Mouse (Mus musculus) left cerebral cortex, postnatal 25 days (tissue): ENCODE data around the gene H2-Q7. TPM values are rescaled to one million over a fixed set of nuclear protein-coding genes. Genes with fewer than 3 reads are reported as not detected.
A peak's percentile ranks its signal among the peaks of the same experiment; 100 is the strongest.
"Not testable (repeated sequence)": the region's sequence is repeated elsewhere in the genome, so short reads cannot be mapped to it uniquely, and the experiment has no call there.

Experiments used
- DNase-seq, 2 experiments: peaks; one replicate each; pipeline ENCODE4 v3.0.0; 2022; ENCODE audit warnings: low spot score in 2 of 2, mixed read lengths in 1 of 2
- intact Hi-C: fragments of 180-260 bp; cut with DNase I; formaldehyde crosslinking; loops from one replicate; pipeline ENCODE4 v1.15.1; 2025
- total RNA-seq, 2 experiments: library from RNA; stranded (reverse); gene quantifications; 2 replicates each; pipeline ENCODE4 v1.2.3; 2021

Gene H2-Q7
- under 1 TPM; 0.30 to 0.34 TPM for total RNA-seq

- intact Hi-C loops = not testable (repeated sequence)
- peak; percentile 55 to 60 for DNase-seq
These were observed at the start of gene H2-Q7 for GRCm38 (mm10) chr17:35438885-35439284. Gene H2-Q7, plus strand, starts transcription at chr17:35439155.

GRCm38 (mm10) chr17:35389796-35390195, 49.2 kb upstream of the H2-Q7 start:
- DNase-seq, intact Hi-C loops: not testable (repeated sequence)

DNA sequence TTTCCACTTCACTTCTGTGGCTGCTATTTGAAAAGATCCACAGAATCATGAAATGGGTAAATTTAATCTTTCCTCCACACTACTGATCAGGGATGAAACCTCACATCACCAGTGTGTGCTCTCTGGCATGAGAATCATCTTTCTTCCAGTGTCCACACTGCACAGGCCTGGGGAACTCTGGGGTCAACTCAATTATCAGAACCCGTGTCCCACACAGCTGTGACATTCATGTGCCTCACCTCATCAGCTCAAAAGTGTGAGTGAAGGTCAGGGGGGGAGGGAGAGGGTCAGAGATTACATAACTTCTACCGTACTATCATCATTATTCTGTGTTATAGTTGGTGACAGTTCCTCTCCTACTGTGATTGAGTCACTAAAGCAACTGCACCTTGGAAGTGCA, 46.3 kb upstream of the H2-Q7 start:
- intact Hi-C loops = not testable (repeated sequence)

GRCm38 (mm10) chr17:35393864-35394800, 44.8 kb upstream of the H2-Q7 start:
- intact Hi-C loops, DNase-seq: not testable (repeated sequence)

More for the DNA sequence above, 46.3 kb upstream of the H2-Q7 start:
- not testable (repeated sequence) for DNase-seq

DNA sequence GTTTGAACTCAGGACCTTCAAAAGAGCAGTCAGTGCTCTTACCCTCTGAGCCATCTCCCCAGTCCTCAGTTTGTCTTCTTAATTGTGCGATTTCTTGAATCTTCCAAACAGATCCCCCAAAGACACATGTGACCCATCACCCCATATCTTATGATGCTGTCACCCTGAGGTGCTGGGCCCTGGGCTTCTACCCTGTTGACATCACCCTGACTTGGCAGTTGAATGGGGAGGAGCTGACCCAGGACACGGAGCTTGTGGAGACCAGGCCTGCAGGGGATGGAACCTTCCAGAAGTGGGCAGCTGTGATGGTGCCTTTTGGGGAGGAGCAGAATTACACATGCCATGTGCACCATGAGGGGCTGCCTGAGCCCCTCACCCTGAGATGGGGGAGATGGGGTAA, 42.0 kb upstream of the H2-Q7 start:
- intact Hi-C loops, DNase-seq: not testable (repeated sequence)

- DNase-seq, intact Hi-C loops: not testable (repeated sequence)
These were observed 25.9 kb upstream of the H2-Q7 start for GRCm38 (mm10) chr17:35413057-35413456.

GRCm38 (mm10) chr17:35415273-35416129, 23.5 kb upstream of the H2-Q7 start:
- intact Hi-C loops, DNase-seq: not testable (repeated sequence)

- DNase-seq = no peak
- intact Hi-C loops = no loop called here
These were observed 20.2 kb upstream of the H2-Q7 start for GRCm38 (mm10) chr17:35418772-35419171.

- DNase-seq, intact Hi-C loops: not testable (repeated sequence)
These were observed 19.4 kb upstream of the H2-Q7 start for GRCm38 (mm10) chr17:35419564-35419963.

GRCm38 (mm10) chr17:35420206-35420810, 18.6 kb upstream of the H2-Q7 start:
- intact Hi-C loops, DNase-seq: not testable (repeated sequence)

GRCm38 (mm10) chr17:35421331-35421730, 17.6 kb upstream of the H2-Q7 start:
- intact Hi-C loops, DNase-seq: not testable (repeated sequence)

DNA sequence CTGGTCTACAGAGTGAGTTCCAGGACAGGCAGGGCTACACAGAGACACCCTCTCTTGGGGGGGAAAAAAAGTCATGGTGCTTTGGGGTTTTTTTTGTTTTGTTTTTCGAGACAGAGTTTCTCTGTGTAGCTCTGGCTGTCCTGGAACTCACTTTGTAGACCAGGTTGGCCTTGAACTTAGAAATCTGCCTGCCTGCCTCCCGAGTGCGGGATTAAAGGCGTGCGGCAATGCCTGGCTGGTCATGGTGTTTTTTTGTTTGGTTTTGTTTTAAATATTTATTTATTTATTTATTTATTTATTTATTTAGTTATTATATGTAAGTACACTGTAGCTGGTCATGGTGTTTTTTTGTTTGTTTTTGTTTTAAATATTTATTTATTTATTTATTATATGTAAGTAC, 16.6 kb upstream of the H2-Q7 start:
- intact Hi-C loops, DNase-seq: not testable (repeated sequence)

DNA sequence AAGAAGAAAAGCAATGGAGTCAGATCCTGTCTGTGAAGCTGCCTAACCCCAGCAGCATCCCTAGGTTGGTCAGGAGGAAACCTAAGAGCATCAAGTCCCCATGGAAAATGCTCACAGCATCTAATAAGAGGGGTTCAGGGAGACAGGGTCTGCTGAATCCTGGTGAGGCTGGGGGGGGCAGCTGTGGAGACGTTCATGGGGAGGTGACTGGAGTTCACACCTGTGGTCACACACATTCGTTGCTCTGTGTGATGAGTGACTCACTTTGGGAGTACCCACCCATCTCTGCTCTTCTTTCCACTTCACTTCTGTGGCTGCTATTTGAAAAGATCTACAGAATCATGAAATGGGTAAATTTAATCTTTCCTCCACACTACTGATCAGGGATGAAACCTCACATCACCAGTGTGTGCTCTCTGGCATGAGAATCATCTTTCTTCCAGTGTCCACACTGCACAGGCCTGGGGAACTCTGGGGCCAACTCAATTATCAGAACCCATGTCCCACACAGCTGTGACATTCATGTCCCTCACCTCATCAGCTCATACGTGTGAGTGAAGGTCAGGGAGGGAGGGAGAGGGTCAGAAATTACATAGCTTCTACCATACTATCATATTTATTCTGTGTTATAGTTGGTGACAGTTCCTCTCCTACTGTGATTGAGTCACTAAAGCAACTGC, 15.7 kb upstream of the H2-Q7 start:
- intact Hi-C loops, DNase-seq: not testable (repeated sequence)

DNA sequence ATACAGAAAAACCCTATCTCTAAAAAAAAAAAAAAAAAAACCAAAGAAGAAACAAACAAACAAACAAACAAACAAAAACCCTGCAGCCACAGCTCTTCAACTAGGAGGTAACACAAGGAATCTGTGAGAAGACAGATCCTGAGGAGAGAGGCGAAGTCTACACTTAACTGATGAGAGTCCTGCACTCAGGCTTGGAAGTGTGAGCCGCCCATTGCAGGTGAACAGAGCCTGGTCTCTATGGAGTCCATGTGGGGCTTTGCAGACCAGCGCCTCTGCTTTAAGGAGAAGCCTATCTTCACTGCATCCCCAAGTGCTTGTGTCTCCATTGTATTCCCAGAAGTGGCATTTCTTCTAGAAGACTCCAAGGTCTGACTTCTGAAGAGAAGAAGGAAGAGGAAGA, 14.8 kb upstream of the H2-Q7 start:
- intact Hi-C loops, DNase-seq: not testable (repeated sequence)

DNA sequence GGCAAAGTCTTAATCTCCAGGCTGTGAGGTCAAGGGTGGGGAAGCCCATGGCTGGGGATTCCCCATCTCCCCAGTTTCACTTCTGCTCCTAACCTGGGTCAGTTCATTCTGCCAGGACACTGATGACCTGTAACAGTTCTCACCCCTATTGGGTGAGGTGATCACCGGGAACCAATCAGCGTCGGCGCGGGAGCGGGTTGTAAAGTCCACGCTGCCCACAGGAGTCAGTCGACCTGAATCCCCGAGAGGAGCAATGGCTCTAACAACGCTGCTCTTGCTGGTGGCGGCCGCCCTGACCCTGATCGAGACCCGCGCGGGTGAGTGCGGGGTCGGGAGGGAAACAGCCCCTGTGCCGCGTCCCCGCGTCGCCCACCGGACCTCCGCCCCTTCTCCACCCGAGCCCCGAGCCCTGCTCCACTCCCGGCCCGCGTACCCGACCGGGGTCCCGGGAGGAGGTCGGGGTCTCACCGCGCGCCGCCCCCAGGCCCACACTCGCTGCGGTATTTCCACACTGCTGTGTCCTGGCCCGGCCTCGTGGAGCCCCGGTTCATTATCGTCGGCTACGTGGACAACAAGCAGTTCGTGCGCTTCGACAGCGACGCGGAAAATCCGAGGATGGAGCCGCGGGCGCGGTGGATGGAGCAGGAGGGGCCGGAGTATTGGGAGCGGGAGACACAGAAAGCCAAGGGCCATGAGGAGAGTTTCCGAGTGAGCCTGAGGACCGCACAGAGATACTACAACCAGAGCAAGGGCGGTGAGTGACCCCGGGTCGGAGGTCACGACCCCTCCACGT, 14.1 kb upstream of the H2-Q7 start, which contains the start of gene H2-Q6:
Gene H2-Q6 (plus strand): TSS at position 227 of the 793 bp plus-strand sequence.
- DNase-seq, intact Hi-C loops: not testable (repeated sequence)

- intact Hi-C loops, DNase-seq: not testable (repeated sequence)
These were observed 13.5 kb upstream of the H2-Q7 start for GRCm38 (mm10) chr17:35425474-35425873.

DNA sequence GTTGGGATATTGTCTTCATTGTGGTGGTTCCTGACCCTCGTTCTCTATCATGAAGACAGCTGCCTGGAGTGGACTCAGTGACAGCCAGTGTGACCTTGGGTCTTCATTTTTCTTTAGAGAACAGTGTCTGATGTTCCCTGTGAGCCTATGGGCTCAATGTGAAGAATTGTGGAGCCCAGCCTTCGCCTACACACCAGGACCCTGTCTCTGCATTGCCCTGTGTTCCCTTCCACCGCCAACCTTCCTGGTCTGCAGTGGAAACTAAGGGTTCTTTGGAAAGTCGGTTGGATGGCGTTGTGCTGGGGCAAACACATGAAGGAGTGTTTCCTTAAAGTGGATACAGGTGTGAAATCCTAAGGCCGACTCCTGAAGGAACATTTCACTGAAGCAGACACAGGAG, 10.1 kb upstream of the H2-Q7 start:
- DNase-seq, intact Hi-C loops: not testable (repeated sequence)

- DNase-seq, intact Hi-C loops: not testable (repeated sequence)
These were observed 8.3 kb upstream of the H2-Q7 start for GRCm38 (mm10) chr17:35430671-35431070.
